Mouse (Mus musculus): ENCODE measurements at regions not wholly inside any gene's neighbourhood (a gene's known extent, or its start where the extent isn't known, plus 50 kb on each side); places are given as distances from the start of the nearest gene placed in this dataset.

GRCm38 (mm10) chr3:17795271-17796260 lies 152.6 kb upstream of the Cypt12 start:
- no peak for TF ChIP-seq CTCF (IDR thresholded peaks at IDR 0.05; ENCODE audit: low read depth, low read length)
- TF ChIP-seq POLR2A (IDR thresholded peaks at IDR 0.05; ENCODE audit: borderline replicate concordance, low read depth, low read length): no peak
